Mouse (Mus musculus) embryonic facial prominence, embryonic 11.5 days (tissue): ENCODE measurements around the gene Mycn. TPM values are rescaled to one million over a fixed set of nuclear protein-coding genes. Genes with fewer than 3 reads are reported as not detected.
A peak's percentile ranks its signal among the peaks of the same experiment; 100 is the strongest.

Experiments
- ATAC-seq: fragments of 200-750 bp; cut with Nextera tagmentation; replicated peaks from 2 replicates; pipeline ENCODE4 v1.8.0; 2017; ENCODE audit warnings: low read depth; ENCODE audit not compliant: insufficient number of reproducible peaks, low FRiP score, low TSS enrichment
- DNase-seq: peaks from one replicate; pipeline ENCODE4 v3.0.0-alpha.2; 2015; ENCODE audit warnings: low spot score
- H3K27ac ChIP-seq: fragments of 300-500 bp; sonication (generic); replicated peaks from 2 replicates; pipeline ENCODE4 v1.5.1; 2014; ENCODE audit warnings: mild to moderate bottlenecking, low read depth, low read length, control low read depth
- H3K27me3 ChIP-seq: fragments of 300-500 bp; sonication (generic); 2 replicates; pipeline ENCODE4 v1.6.1; 2014; ENCODE audit warnings: mild to moderate bottlenecking, low read length, moderate library complexity, mixed read lengths; ENCODE audit not compliant: control insufficient read depth, insufficient read depth
- H3K36me3 ChIP-seq: fragments of 300-500 bp; sonication (generic); replicated peaks from 2 replicates; pipeline ENCODE4 v1.6.1; 2014; ENCODE audit warnings: low read depth, mild to moderate bottlenecking, low read length, moderate library complexity, mixed read lengths; ENCODE audit not compliant: control insufficient read depth, insufficient read depth
- H3K4me1 ChIP-seq: fragments of 300-500 bp; sonication (generic); 2 replicates; pipeline ENCODE4 v1.6.1; 2014; ENCODE audit warnings: low read length, mixed read lengths; ENCODE audit not compliant: control insufficient read depth, insufficient read depth
- H3K4me2 ChIP-seq: fragments of 300-500 bp; sonication (generic); 2 replicates; pipeline ENCODE4 v1.6.1; 2014; ENCODE audit warnings: low read depth, mild to moderate bottlenecking, control low read depth, low read length, moderate library complexity
- H3K4me3 ChIP-seq: fragments of 300-500 bp; sonication (generic); 2 replicates; pipeline ENCODE4 v1.5.1; 2014; ENCODE audit warnings: low read depth, low read length, control low read depth
- H3K9ac ChIP-seq: fragments of 300-500 bp; sonication (generic); replicated peaks from 2 replicates; pipeline ENCODE4 v1.6.1; 2014; ENCODE audit warnings: mild to moderate bottlenecking, control low read depth, low read length
- H3K9me3 ChIP-seq: fragments of 300-500 bp; sonication (generic); replicated peaks from 2 replicates; pipeline ENCODE4 v1.6.1; 2016; ENCODE audit warnings: mild to moderate bottlenecking, low read length, inconsistent platforms, mixed read lengths; ENCODE audit not compliant: control insufficient read depth
- WGBS: fragments of 180-500 bp; shearing (Covaris S2); extraction: QIAGEN DNeasy Blood & Tissue Kit; methylation state at CpG from one replicate; pipeline ENCODE4 v1.1.7; 2014; 5-methylcytosine and 5-hydroxymethylcytosine counted together
- polyA plus RNA-seq: library from polyadenylated mRNA; unstranded; fragments of >200 nt; fragmentation: Nextera tagmentation; extraction: Ambion mirVana; gene quantifications from 2 replicates; pipeline ENCODE4 v1.2.1, GENCODE M21; 2014

The Mycn gene
- 93.9 and 97.6 TPM in 2 replicates for polyA plus RNA-seq

DNA sequence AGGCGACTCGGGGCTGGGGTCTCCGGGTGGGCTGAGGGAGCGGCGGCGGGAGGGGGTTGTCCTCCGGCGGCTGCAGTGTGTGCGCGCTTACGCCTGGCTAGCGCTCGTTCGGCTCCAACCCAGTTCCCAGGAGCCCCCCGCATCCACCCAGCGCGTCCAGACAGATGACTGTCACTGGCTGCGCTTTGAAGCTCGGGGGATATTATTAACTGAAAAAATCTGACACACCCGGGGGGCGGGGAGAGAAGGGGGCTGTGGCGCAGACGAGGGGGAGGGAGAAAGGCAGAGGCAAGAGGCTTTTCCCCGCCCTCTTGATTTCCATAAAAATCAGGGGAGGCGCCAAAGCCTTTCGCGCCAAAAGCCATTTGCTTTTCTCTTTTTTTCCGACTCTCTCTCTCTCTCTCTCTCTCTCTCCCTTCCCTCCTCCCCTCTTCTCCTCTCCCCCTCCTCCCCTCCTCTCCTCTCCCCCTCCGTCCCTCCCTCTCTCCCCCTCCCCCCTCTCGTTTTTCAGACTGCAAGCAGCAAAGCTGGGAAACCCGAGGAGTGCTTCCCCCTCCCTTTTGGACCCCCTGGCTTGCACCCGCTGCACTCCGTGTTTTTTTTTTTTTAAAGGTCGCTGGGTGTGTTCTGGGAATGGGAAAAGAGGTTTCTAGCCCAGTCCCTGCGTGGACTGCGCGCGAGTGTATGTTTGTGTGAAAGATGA lies at the start of gene Mycn:
Gene Mycn, minus strand, starts transcription at position 254 of the 703 bp plus-strand sequence.
- Histone ChIP-seq H3K27ac (peak within 1 kb of the TSS; percentile 91), H3K9ac (peak within 1 kb of the TSS; percentile 96), H3K4me3 (peak within 1 kb of the TSS; percentile 90), H3K4me2 (peak within 1 kb of the TSS; percentile 94), H3K27me3 (no peaks in the 10 kb centered on the region), H3K9me3 (no peaks in the 10 kb centered on the region), H3K4me1 (peaks cover 5% of the 10 kb centered on the region), H3K36me3 (peaks cover 7% of the 10 kb centered on the region)
- DNase-seq, result peak; percentile 98
- peak; percentile 80 for ATAC-seq
- under 1% methylated on average over 37 of the region's 38 CpGs for WGBS

DNA sequence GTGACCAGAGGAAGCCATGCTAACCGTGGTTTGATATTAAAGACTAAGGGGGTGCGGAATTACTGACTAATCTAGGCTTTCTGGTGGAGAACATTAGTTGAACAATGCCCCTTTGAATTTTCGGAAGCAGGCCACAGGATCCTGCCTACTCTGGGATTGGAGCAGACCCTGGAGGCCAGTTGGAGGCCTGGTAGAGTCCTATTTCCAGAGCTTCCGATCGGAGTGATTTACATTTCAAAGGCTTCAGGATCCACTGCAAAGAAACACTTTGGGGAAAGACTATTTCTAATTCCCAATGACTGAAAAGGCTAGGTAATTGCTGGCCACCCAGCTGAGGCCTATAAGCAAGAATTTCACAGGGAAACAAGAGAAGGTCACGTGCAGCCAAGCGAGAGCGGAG lies 45.7 kb upstream of the Mycn start:
- ATAC-seq (no peak), DNase-seq (no peak)
- 66% methylated on average over 8 of the region's 8 CpGs for WGBS
- Histone ChIP-seq H3K4me1 (no peaks in the 10 kb centered on the region), H3K36me3 (no peaks in the 10 kb centered on the region), H3K4me2 (no peak overlapping the region), H3K9ac (no peak overlapping the region), H3K27me3 (no peaks in the 10 kb centered on the region), H3K4me3 (no peak overlapping the region), H3K27ac (no peak overlapping the region), H3K9me3 (no peaks in the 10 kb centered on the region)

DNA sequence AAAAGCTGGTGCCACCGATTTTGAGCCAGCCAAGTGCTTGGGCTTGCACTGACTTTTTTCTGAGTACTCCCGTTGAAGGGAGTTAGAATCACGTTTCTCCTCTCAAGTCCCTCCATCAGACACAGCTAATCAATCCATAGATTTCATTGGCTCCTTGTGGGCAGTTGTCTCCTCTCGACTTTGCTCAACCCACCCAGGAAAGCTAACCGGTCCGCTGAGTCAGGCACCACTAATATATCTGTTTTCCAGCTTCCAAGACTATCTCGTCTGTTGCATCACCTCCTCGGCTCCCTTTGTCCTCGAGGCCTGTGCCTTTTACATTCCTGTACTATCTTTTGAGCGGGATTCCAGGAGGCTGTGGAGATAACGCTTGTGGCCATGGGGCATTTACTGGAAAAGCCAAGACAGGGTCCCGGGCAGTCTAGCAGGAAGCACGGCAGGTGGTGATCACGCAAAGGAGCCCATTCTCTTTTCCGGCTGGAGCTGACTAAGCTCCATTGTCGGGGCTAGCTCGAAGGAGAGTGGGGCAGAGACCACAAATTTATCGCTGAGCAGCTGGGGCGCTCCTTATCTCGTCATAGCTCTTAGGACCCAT lies 45.0 kb upstream of the Mycn start:
- no peak overlapping the region for H3K4me3 ChIP-seq
- H3K27me3 ChIP-seq, result no peaks in the 10 kb centered on the region
- no peak overlapping the region for H3K9ac ChIP-seq
- ATAC-seq (no peak), DNase-seq (no peak)
- no peaks in the 10 kb centered on the region for H3K4me1 ChIP-seq
- H3K27ac ChIP-seq, result no peak overlapping the region
- WGBS, result 81% methylated on average over 20 of the region's 20 CpGs
- H3K9me3 ChIP-seq, result no peaks in the 10 kb centered on the region
- no peaks in the 10 kb centered on the region; the same call in 1 of the 2 replicates for H3K36me3 ChIP-seq
- no peak overlapping the region for H3K4me2 ChIP-seq

DNA sequence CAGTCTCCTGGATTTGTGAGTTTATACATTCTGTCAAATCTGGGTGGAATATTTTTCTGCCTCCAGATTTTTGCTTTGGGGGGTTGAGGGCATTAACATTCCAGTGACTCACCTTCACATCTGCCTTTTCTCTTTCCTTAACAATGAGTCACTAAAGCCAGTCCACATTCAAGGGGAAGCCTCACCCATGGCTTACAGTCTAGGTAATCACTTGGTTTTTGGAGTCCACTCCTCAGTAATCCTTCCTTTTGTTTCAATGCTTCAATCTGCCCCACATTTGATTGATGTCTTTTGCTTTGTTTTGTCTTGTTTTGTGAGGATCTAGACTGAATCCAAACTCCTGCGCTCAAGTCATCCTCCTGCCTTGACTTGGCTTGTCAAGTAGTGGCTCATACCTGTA lies 41.3 kb upstream of the Mycn start:
- DNase-seq (no peak), ATAC-seq (no peak)
- H3K27ac ChIP-seq, result no peak overlapping the region
- no peak overlapping the region for H3K9ac ChIP-seq
- H3K4me2 ChIP-seq, result no peak overlapping the region
- no peaks in the 10 kb centered on the region for H3K27me3 ChIP-seq
- no peaks in the 10 kb centered on the region for H3K4me1 ChIP-seq
- H3K9me3 ChIP-seq, result no peaks in the 10 kb centered on the region
- no peak overlapping the region for H3K4me3 ChIP-seq
- 79% methylated on average over 1 of the region's 1 CpGs for WGBS
- H3K36me3 ChIP-seq, result no peaks in the 10 kb centered on the region; the same call in 1 of the 2 replicates

DNA sequence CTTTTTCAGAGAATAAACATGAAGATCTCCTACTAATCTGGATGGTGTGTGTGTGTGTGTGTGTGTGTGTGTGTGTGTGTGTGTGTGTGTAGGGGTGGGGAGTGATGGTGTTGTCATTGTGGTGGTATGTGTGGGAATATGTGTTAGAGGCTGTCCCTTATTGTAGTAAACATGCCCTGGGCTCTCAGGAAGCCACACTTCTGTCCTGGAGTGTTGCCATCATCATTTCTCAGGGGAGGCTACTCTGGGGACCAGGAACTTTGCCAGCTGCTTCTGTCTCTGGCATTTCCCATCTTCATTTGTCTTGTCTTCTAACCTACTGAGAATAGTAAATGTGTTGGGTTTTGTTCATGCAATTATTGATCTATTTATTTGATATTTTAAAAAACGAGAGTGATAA lies 33.7 kb upstream of the Mycn start:
- WGBS, result 85% methylated on average over 1 of the region's 1 CpGs
- no peak overlapping the region for H3K4me3 ChIP-seq
- no peak overlapping the region for H3K4me2 ChIP-seq
- no peaks in the 10 kb centered on the region for H3K27me3 ChIP-seq
- H3K4me1 ChIP-seq, result no peaks in the 10 kb centered on the region
- H3K36me3 ChIP-seq, result no peaks in the 10 kb centered on the region
- no peak overlapping the region for H3K27ac ChIP-seq
- ATAC-seq (no peak), DNase-seq (no peak)
- H3K9me3 ChIP-seq, result no peaks in the 10 kb centered on the region
- no peak overlapping the region for H3K9ac ChIP-seq

DNA sequence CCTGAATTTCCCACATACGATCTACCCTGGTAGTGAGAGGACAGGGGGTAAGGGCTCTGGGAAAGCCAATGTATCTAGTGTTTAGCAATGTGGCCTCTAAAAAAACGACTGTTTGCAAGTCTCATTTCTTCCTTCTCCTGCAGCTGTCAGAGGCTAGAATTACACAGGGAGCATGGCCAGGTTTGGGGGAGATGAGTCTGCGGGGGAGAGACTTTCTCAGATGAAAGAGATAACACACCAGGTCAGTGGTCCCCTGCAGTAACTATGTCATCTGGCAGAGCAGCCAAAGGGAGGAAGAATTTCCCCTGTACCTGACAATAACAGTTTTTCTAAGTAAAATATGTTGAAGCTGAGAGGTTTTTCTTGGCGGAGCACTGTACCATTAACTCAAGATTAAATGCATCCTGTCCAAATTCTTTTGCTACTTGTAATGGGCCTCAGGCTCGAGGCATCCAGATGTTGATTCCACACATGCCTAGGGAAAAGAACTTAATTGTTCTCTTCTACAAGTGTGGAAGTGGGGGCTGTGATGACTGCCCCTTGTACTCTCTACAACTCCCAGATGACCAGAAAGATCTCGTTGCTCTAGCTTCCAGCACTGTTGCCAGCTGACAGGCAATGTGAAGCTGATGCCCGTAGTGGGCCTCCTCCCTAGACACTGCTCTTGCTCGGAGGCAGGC lies 31.2 kb upstream of the Mycn start:
- 26% methylated on average over 8 of the region's 8 CpGs for WGBS
- DNase-seq (peak; percentile 30), ATAC-seq (no peak)
- Histone ChIP-seq H3K4me1 (no peaks in the 10 kb centered on the region), H3K36me3 (no peaks in the 10 kb centered on the region), H3K9ac (no peak overlapping the region), H3K4me3 (no peak overlapping the region), H3K27me3 (no peaks in the 10 kb centered on the region), H3K27ac (no peak overlapping the region), H3K9me3 (no peaks in the 10 kb centered on the region), H3K4me2 (no peak overlapping the region)

DNA sequence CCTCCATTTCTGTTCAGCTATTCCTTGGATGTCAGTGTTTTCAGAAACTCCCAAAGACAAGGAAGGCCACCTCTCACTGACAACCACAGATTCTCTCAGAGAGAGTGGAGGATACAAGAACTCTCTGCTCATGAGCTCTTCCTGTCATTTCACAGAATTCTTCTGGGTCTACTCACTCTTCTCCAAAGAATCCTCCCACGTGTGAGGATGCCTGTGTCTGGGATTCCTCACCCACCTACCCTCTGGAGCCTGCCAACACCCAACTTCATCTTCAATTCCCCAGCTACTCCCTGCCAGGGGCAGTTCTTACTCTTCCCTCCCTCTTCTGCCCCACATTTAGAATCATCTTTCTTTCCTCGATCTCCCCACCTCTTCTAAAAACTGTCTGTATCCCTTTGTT lies 26.2 kb upstream of the Mycn start:
- H3K27ac ChIP-seq, result no peak overlapping the region
- H3K36me3 ChIP-seq, result no peaks in the 10 kb centered on the region
- no peak overlapping the region for H3K4me3 ChIP-seq
- no peak for ATAC-seq
- no peak overlapping the region for H3K9ac ChIP-seq
- H3K27me3 ChIP-seq, result no peaks in the 10 kb centered on the region
- H3K9me3 ChIP-seq, result no peaks in the 10 kb centered on the region
- 90% methylated on average over 2 of the region's 2 CpGs for WGBS
- H3K4me1 ChIP-seq, result no peaks in the 10 kb centered on the region
- no peak overlapping the region for H3K4me2 ChIP-seq
- no peak for DNase-seq

DNA sequence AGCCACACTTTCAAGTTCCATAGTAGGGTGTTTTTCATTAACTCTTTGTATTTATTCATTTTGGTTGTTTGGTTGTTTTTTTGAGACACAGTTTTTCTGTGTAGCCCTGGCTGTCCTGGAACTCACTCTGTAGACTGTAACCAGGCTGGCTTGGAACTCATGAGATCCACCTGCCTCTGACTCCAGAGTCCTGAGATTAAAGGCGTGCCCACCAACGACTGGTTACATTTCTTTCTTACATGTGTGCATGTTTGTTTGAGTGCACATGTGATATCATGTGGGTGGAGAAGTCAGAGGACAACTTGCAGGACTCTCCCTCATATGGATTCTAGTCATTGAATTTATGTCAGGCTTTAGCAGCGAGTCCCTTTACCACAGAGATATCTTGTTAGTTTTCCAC lies 23.1 kb upstream of the Mycn start:
- Histone ChIP-seq H3K4me2 (no peak overlapping the region), H3K4me3 (no peak overlapping the region), H3K4me1 (no peaks in the 10 kb centered on the region), H3K27ac (no peak overlapping the region), H3K9ac (no peak overlapping the region), H3K27me3 (no peaks in the 10 kb centered on the region), H3K9me3 (no peaks in the 10 kb centered on the region), H3K36me3 (no peaks in the 10 kb centered on the region)
- 91% methylated on average over 3 of the region's 3 CpGs for WGBS
- no peak for DNase-seq
- no peak for ATAC-seq
